Mouse (Mus musculus) induced T-regulatory cell, adult 2 months (primary cell): ENCODE data around the gene Commd8.

ENCODE experiments used
- DNase-seq: peaks from one replicate; pipeline ENCODE4 v3.0.0-alpha.2; 2012; ENCODE audit warnings: low read depth

The Commd8 gene

GRCm38 (mm10) chr5:72167594-72168284 lies at the start of gene Commd8:
Gene Commd8, minus strand, starts transcription at chr5:72168189.
- DNase-seq = peak; percentile 96

- DNase-seq = no peak
Measured at GRCm38 (mm10) chr5:72211741-72212140, 43.8 kb upstream of the Commd8 start.

- DNase-seq = no peak
Measured at GRCm38 (mm10) chr5:72210812-72211139, 42.8 kb upstream of the Commd8 start.

GRCm38 (mm10) chr5:72210123-72210811 lies 42.3 kb upstream of the Commd8 start:
- DNase-seq = no peak

- DNase-seq = no peak
Measured at GRCm38 (mm10) chr5:72208515-72208914, 40.5 kb upstream of the Commd8 start.

GRCm38 (mm10) chr5:72205271-72205670 lies 37.3 kb upstream of the Commd8 start:
- peak; percentile 71 for DNase-seq

GRCm38 (mm10) chr5:72204507-72204906 lies 36.5 kb upstream of the Commd8 start:
- peak; percentile 84 for DNase-seq

- no peak for DNase-seq
Measured at GRCm38 (mm10) chr5:72203734-72204073, 35.7 kb upstream of the Commd8 start.

GRCm38 (mm10) chr5:72203028-72203733 lies 35.2 kb upstream of the Commd8 start:
- DNase-seq = peak; percentile 95

- DNase-seq = peak; percentile 91
Measured at GRCm38 (mm10) chr5:72202016-72202415, 34.0 kb upstream of the Commd8 start.

GRCm38 (mm10) chr5:72201600-72201999 lies 33.6 kb upstream of the Commd8 start:
- DNase-seq = no peak

- DNase-seq = no peak
Measured at GRCm38 (mm10) chr5:72195442-72195841, 27.5 kb upstream of the Commd8 start.

GRCm38 (mm10) chr5:72191932-72192331 lies 23.9 kb upstream of the Commd8 start:
- DNase-seq = no peak

GRCm38 (mm10) chr5:72191154-72191553 lies 23.2 kb upstream of the Commd8 start:
- DNase-seq = no peak

GRCm38 (mm10) chr5:72184437-72185100 lies 16.6 kb upstream of the Commd8 start:
- DNase-seq = no peak

- DNase-seq = peak; percentile 80
Measured at GRCm38 (mm10) chr5:72183929-72184328, 15.9 kb upstream of the Commd8 start.

GRCm38 (mm10) chr5:72182804-72183203 lies 14.8 kb upstream of the Commd8 start:
- DNase-seq = peak; percentile 81

GRCm38 (mm10) chr5:72181194-72181593 lies 13.2 kb upstream of the Commd8 start:
- DNase-seq = no peak

GRCm38 (mm10) chr5:72175530-72175929 lies 7.5 kb upstream of the Commd8 start:
- DNase-seq = peak; percentile 42

- DNase-seq = no peak
Measured at GRCm38 (mm10) chr5:72175050-72175449, 7.1 kb upstream of the Commd8 start.

GRCm38 (mm10) chr5:72173521-72173920 lies 5.5 kb upstream of the Commd8 start:
- DNase-seq = no peak

GRCm38 (mm10) chr5:72172675-72173074 lies 4.7 kb upstream of the Commd8 start:
- peak; percentile 81 for DNase-seq

- DNase-seq = no peak
Measured at GRCm38 (mm10) chr5:72170067-72170466, 2.1 kb upstream of the Commd8 start.
